Mouse (Mus musculus) thymus, postnatal 14 days (tissue): ENCODE results near the gene Ccdc69.

Experiments
- DNase-seq: peaks from one replicate; pipeline ENCODE4 v3.0.0; 2021

Gene Ccdc69

DNA sequence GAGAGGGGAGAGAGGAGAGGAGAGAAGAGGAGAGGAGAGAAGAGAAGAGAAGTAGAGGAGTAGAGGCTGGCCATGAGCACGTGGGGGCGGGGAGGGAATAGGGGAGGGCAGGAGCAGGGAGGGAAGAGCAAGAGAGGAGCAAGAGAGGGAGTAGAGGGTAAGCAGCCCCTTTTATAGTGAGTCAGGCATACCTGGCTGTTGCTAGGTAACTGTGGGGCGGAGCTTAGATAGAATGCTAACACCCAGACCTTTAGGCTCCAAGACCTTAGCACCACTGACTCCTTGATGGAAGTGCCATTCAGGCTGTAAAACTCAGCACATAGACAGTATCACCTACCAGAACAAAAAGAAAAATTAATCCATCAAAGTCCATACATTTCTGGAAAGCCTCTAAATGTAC, 41.3 kb downstream of the Ccdc69 start:
- DNase-seq = no peak

- peak; percentile 88 for DNase-seq
Measured at GRCm38 (mm10) chr11:55033040-55033660, 44.8 kb downstream of the Ccdc69 start, which contains the start of gene Anxa6. TSS of gene Anxa6 (minus strand) at chr11:55033445.

- no peak for DNase-seq
Measured at GRCm38 (mm10) chr11:55032286-55032685, 45.6 kb downstream of the Ccdc69 start.

DNA sequence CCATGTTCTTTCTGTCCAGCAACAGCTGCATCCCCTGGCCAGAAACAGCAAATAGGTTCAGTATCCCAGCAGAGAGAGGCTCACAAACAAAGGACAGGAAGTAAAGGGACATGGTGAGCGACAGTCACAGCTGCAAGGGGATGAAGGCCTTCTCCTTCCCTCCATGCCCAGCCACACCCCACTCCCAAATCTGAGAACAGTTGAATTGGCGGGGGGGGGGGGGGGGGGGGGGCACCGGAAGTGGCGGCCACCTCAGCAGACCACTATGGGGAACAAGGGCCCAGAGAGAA, 46.0 kb downstream of the Ccdc69 start:
- DNase-seq = no peak

DNA sequence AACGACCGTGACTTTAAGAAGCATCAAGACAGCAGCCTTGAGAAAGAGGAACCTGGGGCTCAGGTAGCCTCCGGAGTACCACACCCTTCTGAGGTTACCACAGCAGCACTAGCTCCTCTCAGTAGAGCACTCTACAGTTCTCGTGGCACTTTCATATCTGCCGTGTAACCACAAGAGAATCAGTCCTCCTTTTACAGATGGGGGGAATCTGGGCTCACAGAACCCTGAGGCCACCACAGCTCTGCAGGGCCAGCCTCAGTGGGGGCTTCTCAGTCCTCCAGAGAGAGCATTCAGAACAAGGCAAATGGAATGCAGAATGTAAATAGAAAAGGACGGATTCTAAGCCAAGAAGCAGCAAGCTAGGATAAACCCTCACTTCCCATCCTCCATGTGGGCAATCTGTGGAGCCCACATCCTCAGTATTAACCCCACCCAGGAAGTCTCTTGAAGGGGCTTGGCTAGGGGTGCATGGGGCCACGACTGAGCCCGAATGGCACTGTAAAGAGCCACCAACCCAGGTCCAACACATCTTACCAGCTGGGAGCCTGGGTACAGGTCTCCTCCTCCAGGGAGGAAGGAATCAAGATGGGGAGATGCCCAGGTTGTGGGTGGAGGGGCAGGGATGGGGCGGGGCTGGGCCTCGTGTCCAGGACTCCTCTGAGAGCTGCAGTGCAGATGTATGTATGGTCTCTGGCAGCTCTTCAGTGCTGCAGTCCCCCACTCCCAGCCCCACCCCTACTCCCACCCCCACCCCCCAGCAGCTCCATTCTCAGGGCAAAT, 46.5 kb downstream of the Ccdc69 start:
- peak; percentile 35 for DNase-seq

GRCm38 (mm10) chr11:55028509-55028908, 49.4 kb downstream of the Ccdc69 start:
- DNase-seq = no peak

- DNase-seq = no peak
Measured at GRCm38 (mm10) chr11:55027204-55027855, 50.6 kb downstream of the Ccdc69 start.

DNA sequence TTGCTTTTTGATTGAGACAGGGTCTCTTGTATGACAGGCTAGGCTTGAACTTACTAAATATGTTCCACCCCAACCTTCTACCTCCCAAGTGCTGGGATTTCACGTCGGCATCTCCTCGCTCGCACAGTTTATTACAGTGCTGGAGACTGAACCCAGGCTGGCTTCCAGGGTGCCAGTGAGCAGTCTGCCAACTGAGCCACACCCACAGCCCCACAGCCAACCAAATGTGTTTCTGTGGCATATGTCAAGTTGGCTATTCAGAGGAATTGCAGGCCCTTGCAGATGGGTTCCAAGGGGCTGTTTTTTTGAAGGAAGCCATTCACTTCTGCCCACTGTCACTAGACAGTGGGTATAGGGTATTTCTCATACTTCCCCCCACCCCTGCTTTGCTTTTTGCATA, 52.0 kb downstream of the Ccdc69 start:
- DNase-seq = no peak

- DNase-seq = no peak
Measured at GRCm38 (mm10) chr11:55023583-55023982, 54.3 kb downstream of the Ccdc69 start.

- DNase-seq = peak; percentile 95
Measured at GRCm38 (mm10) chr11:55023049-55023564, 54.8 kb downstream of the Ccdc69 start.

DNA sequence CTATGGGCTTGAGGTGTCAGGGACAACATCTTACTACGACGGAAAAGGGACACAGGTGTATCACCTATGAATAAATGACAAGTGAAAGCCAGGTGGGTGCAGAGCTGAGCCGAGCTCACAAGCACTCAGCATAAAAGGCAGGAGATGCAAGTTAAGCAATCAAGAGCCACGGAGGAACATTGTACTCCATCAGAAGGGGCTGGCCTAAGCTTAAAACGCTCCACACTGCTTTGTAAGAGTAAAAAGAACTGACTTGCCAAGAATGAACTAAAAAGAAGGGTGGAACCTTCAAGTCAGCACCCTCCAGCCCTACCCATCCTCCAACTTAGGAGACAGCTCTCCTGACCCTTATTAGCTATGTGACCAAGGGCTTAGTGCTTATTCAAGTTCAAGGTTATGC, 55.4 kb downstream of the Ccdc69 start:
- no peak for DNase-seq

GRCm38 (mm10) chr11:55021859-55022258, 56.1 kb downstream of the Ccdc69 start:
- no peak for DNase-seq

DNA sequence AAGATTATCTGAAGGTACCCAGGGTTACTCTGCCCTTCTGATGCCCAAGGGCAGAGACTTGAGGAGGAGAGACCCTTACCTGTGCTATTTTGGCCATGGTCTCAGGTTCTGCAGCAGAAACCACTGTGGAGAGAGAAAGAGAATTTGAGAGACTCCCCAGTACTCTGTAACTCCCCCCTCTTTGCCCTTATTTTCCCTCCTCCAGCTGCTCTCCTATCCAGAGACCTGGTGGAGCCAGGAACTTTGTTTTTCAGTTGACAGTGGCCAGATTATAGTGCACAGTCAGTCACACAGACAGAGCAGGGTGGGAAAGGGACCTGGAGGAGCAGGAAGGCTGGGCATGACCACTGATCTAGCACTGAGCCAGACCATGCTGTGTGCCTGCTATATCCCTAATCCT, 56.5 kb downstream of the Ccdc69 start:
- DNase-seq = no peak

DNA sequence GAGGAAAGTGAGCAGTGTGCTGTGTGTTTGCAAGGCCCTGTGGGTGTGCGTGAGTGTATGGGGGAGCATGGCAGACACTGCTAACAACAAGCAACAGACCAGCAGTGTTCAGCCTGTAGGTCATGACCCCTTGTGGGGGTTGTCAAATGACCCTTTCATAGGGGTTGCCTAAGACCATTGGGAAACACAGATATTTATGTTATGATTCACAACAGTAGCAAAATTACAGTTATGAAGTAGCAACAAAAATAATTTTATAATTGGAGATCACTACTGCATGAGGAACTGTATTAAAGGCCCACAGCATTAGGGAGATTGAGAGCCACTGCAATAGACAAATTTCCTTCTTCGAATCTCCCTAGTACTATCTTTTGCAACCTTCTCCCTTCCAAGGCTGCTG, 58.2 kb downstream of the Ccdc69 start:
- DNase-seq = no peak

- no peak for DNase-seq
Measured at GRCm38 (mm10) chr11:55018034-55018433, 59.9 kb downstream of the Ccdc69 start.

DNA sequence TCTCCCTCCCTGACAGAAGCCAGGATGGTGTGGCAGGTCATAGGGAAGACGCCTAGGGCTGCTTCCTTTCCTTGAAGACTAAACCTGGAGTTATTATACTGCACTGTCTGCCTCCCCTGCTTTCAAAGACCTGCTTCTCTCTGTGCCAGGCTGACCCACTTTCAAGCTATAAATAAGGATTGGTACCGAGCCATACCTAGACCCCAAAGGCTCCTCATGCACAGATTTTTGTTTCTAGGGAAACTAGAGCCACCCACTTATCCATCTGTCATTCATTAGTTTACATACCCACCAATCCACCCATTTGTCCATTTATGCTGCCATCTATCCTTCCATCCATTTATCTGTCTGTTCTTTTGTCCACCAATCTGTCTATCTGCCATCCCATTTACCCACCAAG, 60.7 kb downstream of the Ccdc69 start:
- no peak for DNase-seq

- no peak for DNase-seq
Measured at GRCm38 (mm10) chr11:55016758-55017157, 61.2 kb downstream of the Ccdc69 start.

DNA sequence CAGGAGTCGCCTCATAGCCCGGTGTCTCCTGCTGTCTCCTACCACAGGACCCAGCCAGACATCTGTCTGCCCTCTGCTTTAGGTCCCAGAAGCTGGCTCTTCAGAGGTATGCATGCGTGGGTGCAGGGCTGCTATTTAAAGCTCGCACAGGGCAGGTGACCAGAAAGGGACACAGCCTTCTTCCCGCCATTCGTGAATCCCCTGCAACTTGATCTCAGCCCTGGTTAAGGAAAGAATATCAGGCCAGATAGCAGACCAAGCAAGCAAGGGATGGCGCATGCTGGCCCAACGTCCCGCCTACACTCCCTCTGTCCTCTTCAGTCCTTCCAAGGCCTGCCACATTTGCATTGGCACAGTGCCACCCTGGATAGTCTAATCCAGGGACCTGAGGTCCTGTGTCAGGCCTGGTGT, 62.1 kb downstream of the Ccdc69 start:
- no peak for DNase-seq

DNA sequence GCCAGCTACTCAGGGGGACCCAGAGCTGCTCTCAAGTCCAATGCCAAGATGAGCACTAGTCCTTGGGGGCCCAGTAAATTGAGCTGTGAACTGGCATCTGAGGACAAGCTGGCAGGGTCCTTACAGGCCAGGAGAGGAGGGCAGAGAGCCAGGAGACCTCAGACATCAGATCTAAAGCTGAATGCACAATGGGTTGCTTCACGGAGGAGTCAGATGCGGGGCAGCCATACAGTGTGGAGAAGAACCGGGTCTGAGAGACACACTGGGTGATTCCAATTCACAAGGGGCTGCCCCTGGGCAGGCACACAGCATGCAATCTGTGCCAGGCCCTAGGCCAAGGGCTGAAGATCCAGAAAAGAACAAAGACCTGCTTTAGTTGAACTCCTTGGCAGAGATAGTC, 62.7 kb downstream of the Ccdc69 start:
- DNase-seq = no peak

DNA sequence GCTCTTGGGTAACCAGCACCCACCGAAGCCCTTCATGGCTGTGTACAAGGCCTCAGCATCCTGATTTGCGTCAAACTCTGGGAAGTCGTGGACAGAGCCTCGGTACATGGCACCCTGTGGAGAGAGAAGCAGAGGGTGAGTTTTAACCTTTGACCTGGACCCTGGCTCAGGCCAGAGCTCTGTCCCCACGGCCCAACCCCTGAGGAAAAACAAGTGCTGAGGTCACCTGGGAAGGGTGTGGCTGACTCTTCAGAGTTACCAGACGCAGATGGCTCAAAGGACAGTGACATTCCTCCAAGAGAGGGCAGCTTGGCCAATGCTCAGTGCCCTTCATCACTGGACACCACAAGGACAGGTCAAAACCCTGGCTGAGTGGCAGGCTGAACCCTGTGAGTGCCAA, 64.1 kb downstream of the Ccdc69 start:
- DNase-seq = no peak

GRCm38 (mm10) chr11:55012551-55013521, 65.1 kb downstream of the Ccdc69 start:
- DNase-seq = no peak

GRCm38 (mm10) chr11:55011440-55011839, 66.5 kb downstream of the Ccdc69 start:
- DNase-seq = peak; percentile 24

- DNase-seq = no peak
Measured at GRCm38 (mm10) chr11:55008230-55008629, 69.7 kb downstream of the Ccdc69 start.
